Mouse (Mus musculus): ENCODE measurements around the gene Eef2k.
"Not testable (repeated sequence)": the region's sequence is repeated elsewhere in the genome, so short reads cannot be mapped to it uniquely, and the experiment has no call there.

The Eef2k gene

DNA sequence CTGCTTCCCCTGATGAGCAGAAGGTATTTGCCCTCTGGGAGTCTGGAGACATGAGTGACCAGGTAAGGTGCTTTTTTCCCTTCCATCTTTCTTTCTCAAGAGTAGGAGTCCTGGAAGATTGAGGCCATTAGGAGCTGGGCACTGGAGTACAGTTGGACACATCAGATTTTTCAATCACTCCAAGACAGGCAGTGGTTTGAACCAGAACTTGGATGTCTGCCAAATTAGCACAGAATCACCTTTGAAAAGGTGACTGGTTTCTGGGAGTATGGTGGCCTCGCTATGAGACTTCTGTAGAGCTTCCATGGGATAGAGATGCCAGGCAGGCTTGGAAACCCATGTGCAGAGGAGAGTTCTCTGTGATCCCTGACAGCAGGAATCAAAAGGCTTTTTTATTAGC lies 99.9 kb downstream of the Eef2k start:
- DNase-seq = no peak

DNA sequence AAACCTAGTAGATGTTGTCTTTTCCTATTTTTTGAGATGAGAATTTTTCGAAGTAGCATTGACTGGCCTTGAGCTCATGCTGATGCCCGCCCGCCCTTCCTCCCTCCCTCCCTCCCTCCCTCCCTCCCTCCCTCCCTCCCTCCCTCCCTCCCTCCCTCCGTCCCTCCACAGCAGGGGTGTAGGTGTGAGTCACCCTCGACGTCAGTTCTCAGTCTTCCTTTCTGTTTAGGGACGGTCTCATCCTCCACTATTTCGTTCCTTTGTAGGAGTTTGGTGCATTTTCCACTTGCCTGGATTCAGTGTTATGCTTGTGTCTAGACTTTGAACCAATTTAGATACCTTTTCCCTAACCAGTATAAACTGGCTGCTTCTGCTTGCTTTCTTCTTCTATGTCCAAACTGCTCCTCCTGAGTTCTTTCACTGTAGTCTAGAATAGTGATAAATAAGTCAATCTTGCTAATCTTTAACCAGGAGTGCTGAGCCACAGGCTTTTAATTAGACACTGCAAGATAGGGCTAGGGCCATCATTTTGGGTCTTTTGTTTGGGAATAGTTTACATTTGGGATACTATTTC lies 101.4 kb downstream of the Eef2k start:
- no peak for DNase-seq

DNA sequence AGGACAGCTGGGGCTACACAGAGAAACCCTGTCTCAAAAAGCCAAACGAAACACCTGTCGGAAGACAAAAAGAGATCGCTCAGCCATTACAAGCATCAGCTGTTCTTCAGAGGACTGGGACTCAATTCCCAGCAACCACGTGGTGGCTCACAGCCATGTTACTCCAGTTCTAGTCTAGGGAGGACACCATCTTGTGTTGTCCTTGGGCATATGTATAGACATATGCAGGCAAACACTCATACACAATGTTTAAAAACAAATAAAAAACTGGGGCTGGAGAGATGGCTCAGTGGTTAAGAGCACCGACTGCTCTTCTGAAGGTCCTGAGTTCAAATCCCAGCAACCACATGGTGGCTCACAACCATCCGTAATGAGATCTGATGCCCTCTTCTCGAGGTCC lies 111.0 kb downstream of the Eef2k start:
- DNase-seq = not testable (repeated sequence)

Measured in cerebellum, adult 9-11 months (tissue).